Mouse (Mus musculus) retina, embryonic 14.5 days (tissue): Measurements from ENCODE around the gene Gab1.
A peak's percentile ranks its signal among the peaks of the same experiment; 100 is the strongest.

Source experiments
- DNase-seq: peaks from one replicate; pipeline ENCODE4 v3.0.0-alpha.2; 2015; ENCODE audit warnings: low spot score

The Gab1 gene

DNA sequence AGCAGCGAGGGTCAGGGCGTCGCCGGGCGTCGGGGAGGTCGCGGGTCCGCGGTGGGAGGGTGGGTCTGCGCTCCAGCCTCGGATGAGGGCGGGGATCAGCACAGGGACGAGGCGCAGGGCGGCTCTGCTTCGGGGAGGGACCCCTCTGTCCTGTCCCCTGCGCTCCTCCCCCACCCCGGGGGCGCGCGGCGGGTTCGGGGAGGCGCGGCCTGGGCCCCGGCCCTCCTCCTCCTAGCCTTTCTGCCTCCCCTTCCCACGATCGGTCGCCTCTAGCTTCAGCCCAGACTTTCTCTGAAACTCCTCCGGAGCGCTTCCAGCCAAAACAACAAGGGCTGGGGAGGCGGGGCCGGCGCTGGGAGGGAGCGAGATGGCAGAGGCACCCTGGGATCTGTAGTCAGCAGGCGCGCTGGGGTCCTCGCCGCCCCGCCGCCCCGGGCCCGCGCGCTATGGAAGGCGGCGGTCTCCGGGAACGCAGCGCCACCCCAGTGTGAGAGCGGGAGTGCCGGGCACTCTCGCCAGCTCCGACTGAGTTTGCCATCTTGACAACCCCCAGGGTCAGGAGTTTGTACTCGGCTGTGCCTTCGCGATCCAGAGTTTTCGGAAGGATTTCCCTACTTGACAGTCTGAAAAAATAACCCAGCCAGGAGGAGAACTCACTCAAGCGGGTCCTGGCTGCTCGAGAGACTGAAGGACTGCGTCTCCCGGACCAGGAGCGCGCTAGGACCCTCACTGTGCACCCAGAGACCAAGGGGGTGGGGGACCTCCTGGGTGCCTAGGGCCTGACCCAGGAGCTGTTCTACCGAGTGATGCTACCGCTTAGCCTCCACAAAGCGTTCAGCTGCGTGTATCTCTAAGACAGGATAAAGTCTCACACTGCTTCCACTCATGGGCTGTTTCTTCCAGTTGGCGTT, at the start of gene Gab1:
Gene Gab1 (minus strand): TSS at position 324 of the 911 bp plus-strand sequence.
- peak; percentile 94 for DNase-seq

DNA sequence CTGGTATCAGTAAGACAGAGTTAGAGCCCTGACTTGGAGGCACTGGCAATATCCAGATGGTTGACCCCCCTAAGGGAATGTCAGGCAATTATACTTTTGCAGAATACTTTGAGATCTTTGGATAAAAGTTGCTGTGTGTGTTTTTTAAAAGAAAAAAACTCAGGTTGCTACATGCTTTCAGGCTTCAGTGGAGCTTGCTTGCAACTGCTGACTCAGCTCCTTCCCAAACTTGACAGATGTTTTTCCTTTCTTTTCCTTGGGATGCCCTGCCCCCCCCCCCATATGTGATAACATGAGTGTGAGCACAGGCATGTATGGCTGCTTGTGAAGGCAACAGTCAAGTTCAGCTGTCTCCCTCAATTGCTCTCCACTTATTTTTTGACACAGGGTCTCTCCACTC, 48.5 kb upstream of the Gab1 start:
- DNase-seq = no peak

GRCm38 (mm10) chr8:80923794-80924316, 43.5 kb upstream of the Gab1 start:
- DNase-seq = no peak

GRCm38 (mm10) chr8:80922642-80923041, 42.3 kb upstream of the Gab1 start:
- DNase-seq = no peak

GRCm38 (mm10) chr8:80919130-80919529, 38.8 kb upstream of the Gab1 start:
- no peak for DNase-seq

- no peak for DNase-seq
Measured at GRCm38 (mm10) chr8:80918531-80918930, 38.2 kb upstream of the Gab1 start.

DNA sequence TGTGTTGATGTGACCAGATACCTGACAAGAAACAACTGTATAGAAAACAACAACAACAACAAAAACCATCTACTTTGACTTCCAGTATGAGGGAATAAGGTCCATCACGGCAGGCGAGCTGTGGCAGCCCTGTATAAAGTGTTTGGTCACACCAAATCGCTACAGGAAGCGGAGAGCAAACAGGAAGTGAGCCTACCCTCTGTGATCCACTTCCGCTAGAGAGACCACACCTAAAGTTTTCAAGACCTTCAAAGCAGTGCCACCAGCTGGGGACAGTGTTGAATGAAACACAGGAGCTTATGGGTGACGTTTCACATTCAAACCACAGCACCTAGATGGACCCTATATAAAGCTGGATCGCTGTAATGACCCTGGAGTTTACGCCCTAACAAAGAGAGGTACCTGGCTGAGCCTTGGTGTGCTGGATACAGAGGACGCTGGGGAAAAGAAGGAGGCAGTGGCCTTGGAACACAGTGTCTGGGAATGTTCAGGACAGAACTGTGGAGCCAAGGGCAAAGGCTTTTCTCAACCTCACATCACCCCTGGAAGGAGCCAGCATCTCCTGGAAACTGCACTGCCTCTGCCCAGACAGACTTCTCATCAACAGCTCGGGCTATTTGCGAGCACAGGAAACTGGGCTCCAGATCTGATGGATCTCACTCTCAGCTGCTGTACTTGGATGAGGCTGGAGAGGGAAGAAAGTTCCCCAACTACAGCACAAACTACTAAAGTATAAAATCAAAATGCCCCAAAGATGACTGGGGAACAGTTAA, 36.3 kb upstream of the Gab1 start:
- DNase-seq = no peak

DNA sequence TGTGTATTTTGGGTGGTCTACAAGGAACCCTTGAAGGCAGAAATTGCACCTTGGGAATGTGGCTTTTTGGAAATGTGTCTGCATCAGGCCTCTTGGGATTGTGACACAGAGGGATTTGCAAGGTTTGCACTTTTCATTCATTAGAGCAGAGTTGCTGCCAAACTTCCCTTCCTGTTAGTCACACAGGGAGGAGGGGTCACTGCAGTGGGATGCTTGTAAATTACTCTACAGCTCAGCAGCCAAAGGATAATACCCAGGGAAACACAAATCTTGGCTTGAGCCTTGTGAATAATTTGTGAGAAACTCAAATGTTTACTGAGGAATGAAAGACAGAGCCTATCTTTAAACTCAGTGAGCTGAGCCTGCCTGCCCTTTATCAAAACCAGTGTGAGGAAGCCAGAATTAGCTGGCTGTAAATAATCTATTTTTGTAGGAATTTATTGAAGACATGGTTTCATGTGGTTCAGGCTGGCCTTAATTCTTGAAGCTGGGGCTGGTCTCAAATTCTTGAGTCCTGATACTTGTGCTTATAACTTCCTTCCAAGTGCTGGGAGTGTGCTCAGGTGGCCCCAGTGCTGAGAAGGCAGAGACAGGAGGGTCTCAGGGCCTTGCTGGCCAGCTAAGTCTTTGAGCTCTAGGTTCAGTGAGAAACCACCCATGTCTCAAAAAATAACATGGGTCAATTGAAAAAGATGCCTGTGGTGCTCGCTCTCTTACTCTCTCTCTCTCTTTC, 32.9 kb upstream of the Gab1 start:
- no peak for DNase-seq

- DNase-seq = no peak
Measured at GRCm38 (mm10) chr8:80911400-80911799, 31.1 kb upstream of the Gab1 start.

- DNase-seq = no peak
Measured at GRCm38 (mm10) chr8:80908262-80908907, 28.1 kb upstream of the Gab1 start.

GRCm38 (mm10) chr8:80902354-80902753, 22.0 kb upstream of the Gab1 start:
- DNase-seq = no peak

DNA sequence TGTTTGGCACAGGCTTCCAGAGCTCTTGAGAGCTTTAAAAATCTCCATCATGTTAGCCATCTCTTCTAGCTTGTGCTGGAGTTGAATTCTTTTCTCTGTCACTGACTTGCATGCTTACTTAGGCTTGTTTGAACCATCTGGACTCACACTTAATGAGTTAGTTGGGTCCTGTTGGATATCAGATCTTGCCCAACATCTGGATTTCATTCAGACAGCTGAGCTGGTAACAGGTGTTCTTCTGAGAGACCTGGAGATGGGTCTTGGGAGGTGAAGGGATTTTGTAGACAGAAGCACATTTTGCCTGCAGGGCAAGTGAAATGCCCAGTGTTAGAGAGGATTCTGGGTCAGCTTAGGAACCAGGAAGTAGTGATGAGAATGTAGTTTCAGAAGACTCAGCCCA, 19.0 kb upstream of the Gab1 start:
- DNase-seq = no peak

DNA sequence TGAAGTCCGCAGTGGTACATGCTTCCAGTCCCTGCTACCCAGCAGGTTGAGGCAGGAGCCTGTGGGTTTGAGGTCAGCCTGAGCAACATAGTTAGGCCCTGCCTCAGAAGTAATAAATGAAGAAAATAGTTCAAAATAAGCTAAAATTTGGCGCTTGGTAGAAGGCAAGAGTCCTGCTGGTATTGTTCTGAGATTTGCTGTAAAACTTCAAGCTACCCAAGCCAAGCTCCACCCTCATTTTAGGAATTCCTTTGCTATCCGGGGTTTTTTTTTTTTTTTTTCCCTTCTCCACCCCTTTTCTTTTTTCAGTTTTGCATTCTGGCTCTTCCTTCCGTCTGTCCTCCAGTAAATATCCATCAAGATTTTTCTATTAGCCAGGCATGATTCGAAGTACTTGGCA, 15.7 kb upstream of the Gab1 start:
- DNase-seq = no peak

GRCm38 (mm10) chr8:80895397-80895796, 15.1 kb upstream of the Gab1 start:
- no peak for DNase-seq

- no peak for DNase-seq
Measured at GRCm38 (mm10) chr8:80894528-80894927, 14.2 kb upstream of the Gab1 start.

DNA sequence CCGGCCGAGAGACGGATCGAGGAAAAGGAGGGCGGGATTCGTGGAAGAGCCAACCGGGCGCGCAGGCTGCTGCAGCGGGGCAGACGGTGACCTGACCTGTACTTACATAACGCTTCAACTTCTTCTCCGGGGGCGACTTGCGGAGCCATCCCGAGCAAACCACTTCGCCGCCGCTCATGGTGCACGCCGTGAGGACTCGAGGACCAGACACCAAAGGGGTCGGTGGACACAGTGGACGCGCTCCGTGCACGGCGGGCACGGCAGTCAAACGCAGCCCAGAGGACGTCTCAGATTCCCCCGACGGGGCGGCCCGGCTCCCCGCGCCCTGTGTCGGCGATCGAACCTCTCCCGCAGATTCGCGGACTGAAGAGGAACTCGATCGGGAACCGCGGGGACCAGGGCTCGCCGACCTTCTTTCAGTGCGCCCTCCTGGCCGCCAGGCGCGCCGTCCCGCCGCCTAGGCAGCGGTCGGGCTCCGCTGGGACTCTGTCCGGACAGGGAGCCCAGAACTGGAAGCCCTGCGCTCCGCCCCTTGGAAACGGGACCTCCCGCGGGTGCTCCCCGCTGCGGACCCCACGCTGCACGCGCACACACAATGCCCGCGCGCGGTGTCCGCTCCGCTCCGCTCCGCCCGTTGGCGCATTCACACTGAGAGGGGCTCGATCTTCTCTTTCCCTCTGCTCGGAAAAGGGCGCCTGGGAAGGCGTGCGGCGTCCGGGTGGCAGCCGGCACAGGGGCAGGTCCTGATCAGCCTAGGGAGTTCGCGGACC, 708 bp downstream of the Gab1 start:
- DNase-seq = peak; percentile 76

GRCm38 (mm10) chr8:80878801-80879425, 1.4 kb downstream of the Gab1 start:
- peak; percentile 63 for DNase-seq

GRCm38 (mm10) chr8:80878146-80878545, 2.2 kb downstream of the Gab1 start:
- DNase-seq = no peak

GRCm38 (mm10) chr8:80875537-80875936, 4.8 kb downstream of the Gab1 start:
- no peak for DNase-seq

- DNase-seq = no peak
Measured at GRCm38 (mm10) chr8:80873723-80874427, 6.4 kb downstream of the Gab1 start.
